Mouse (Mus musculus): ENCODE measurements around the gene Hhat.

Gene Hhat

GRCm38 (mm10) chr1:192650023-192650422, 121.0 kb downstream of the Hhat start:
- no peak for DNase-seq

- no peak for DNase-seq
Observed at GRCm38 (mm10) chr1:192649233-192649632, 121.8 kb downstream of the Hhat start.

DNA sequence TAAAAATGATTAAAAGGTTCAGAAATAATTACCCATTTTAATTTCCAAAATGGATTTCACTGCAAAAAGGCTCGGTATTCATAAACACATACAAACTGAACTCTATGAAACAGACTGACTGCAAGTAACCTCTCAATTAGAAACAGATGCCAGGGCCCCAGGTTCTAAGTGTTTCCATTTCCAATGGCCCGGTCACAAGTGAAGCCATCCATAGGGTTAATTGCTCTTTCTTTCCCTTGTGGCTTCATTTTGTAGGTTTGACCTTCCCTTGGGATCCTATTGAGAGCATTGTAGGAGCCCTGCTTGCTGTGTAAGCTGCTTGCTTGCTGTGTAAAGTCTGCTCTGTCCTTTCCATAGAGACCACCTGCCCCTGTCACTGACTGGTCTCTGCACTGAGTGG, 123.7 kb downstream of the Hhat start:
- DNase-seq: no peak

DNA sequence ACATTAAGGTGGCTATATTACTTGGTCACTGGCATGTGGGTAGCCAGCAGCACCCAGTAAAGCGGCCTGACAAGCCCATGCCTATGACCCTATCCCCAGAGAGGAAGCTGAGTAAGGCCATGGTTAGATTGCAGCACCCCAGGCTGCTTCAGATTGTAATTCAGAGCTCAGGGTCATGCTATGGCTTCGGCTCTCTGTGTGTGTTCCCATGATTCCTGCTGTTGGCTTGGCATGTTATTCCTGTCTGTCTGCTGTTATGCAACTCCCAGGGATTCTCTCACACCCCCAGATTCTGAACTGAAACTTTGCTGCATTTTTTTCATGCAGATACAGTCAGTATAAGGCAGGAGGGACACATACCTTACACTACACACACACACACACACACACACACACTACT, 128.9 kb downstream of the Hhat start:
- DNase-seq: no peak

DNA sequence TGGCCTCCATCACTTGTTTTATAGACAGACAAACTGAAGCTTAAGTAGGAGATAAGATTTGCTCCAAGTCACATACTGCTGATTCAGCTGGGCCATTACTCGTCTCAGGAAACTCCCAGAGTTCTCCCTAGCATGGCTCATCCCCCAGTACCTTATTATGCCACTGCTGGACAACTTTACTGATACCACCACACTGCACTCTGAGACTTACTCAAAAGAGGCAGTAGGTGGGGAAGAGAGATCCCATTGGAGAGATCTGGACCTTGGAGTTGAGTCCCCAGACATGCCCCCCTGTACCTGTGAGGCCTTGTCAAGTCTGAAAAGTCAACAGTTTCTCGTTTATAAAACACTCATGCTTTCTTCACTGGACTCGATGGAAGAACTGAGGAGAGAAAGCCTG, 131.8 kb downstream of the Hhat start:
- DNase-seq: no peak

GRCm38 (mm10) chr1:192621843-192622242, 149.2 kb downstream of the Hhat start:
- no peak for DNase-seq

- no peak for DNase-seq
Observed at GRCm38 (mm10) chr1:192613271-192613670, 157.8 kb downstream of the Hhat start.

DNA sequence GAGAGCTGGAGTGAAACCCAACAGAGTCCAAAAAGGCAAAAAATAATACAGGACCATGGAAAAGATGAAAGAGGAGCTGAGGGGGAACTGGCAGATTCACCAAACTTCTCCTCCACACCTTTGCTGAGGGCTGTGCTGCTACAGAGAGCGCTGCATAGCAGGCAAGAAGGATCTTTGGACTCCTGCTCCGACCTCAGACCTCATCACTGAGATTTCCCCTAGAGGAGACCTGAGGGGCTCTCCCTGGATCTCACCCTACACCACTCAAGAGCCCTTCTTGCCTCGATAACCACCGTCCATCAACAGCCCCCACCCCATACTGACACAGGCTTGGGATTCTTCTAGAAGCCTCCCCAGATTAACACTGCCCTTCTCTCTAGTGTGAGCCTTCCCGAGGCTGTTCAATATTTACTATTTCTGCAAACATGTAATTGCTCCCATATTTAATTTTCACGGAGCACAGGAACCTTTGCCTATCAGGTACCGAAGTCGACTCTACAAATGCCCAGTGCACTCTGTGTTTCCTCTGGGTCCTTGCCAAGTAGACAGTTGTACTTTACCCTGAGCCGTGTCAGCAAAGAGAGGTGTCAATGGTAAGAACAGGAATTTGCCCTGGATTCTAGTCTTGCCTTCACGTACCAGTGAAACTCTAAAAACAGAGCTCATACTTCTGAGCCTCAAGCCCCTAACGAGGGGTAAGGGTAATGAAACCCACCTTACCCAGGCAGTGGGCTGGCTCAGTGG, 158.9 kb downstream of the Hhat start:
- DNase-seq: no peak

DNA sequence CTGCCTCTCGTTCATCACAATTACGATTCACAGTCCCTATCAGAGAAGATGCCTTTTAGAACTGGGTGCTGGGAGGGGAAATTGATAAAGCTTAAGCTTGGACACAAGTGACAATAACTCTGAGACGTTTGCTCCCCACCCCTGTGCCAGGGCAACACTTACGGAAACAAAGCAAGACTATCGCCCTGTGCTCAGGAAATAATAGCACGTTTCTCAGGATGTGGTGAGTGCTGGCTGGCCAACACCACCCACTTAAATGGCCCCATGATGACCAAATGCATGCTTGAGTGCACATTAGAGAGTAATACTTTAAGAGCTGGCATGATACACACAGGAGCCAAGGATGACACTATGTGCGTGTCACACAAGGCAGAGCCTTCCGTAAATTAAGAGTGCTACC, 164.1 kb downstream of the Hhat start:
- no peak for DNase-seq

- no peak for DNase-seq
Observed at GRCm38 (mm10) chr1:192604413-192604812, 166.6 kb downstream of the Hhat start.

- no peak for DNase-seq
Observed at GRCm38 (mm10) chr1:192603556-192603955, 167.5 kb downstream of the Hhat start.

DNA sequence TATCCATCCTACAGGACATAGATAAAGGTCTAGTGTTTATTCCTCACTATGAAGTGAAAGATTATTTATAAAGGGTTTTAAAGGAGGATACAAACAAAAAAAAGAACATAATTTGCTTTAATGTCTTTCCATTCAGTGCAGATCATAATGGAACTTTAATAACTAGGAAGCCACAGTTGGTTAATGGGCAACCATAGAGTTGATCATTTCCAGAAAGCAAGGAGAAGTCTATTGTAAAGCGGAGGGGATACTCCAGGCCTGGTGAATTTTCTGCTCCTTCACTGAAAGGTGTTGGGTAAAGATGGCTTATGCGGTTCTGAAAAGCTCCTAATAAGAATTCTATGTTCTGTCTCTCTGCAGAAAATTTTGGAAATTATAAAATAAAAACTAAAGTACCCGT, 169.8 kb downstream of the Hhat start:
- no peak for DNase-seq

DNA sequence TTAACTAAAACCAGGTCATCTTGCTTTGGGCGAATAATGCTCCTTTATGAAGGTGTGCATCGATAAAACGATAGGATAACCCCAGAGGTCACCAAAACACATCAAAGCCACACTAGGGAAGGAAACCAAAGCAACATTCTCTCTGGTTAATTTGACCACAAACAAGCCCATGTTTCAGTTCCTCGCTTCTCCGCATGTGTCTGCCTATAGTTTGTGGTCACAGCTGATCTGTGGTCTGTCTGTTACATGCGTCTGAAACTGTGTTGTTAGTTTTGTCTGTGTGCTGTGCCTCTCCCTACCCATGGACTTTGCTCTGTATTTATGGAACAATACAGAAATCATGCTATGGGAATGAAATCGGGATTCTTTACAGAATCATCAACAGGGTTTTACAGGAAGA, 171.3 kb downstream of the Hhat start:
- DNase-seq: no peak

- peak; percentile 88 for DNase-seq
Observed at GRCm38 (mm10) chr1:192598380-192598779, 172.6 kb downstream of the Hhat start.

DNA sequence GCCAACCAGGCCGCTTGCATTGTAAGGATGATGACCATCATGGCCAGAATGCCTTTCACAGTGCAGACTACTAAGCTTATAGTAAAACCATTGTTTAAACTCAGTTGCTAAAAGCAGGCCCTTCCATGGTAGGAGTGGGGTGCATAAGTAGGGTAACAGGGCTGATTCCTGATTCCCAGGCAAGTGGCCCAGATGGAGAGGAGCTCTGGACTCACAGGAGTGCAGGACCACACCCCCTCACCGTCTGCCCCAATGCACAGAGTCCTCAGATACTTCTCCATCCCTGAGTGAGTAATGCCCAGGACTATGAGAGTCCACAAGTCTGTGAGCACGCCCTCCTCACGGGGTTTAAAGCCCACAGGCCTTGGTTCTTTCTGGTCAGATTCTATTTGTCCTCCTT, 175.6 kb downstream of the Hhat start:
- DNase-seq: no peak

GRCm38 (mm10) chr1:192593492-192593891, 177.5 kb downstream of the Hhat start:
- no peak for DNase-seq

GRCm38 (mm10) chr1:192587451-192587850, 183.6 kb downstream of the Hhat start:
- no peak for DNase-seq

GRCm38 (mm10) chr1:192585289-192585688, 185.7 kb downstream of the Hhat start:
- peak; percentile 13 for DNase-seq

- DNase-seq: no peak
Observed at GRCm38 (mm10) chr1:192582921-192583320, 188.1 kb downstream of the Hhat start.

GRCm38 (mm10) chr1:192564691-192565090, 206.3 kb downstream of the Hhat start:
- DNase-seq: no peak

DNA sequence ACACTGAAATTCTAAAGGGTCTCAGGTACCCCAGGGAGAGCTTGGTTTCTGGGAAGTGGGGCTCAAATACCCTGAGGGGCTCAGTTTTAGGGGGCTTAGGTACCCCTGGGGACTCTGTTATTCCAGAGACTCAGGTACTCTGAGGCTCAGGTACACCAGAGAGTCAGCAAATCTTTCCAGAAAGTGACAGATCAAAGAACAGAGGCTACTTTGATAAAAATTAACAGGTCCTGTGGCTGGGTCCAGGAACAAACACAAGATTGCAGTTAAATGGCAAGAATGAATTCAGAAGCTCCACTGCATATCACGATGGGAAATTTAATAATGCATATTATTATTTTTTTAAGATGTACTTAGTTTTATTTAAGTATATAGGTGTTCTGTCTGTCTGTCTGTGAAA, 211.7 kb downstream of the Hhat start:
- no peak for DNase-seq

DNA sequence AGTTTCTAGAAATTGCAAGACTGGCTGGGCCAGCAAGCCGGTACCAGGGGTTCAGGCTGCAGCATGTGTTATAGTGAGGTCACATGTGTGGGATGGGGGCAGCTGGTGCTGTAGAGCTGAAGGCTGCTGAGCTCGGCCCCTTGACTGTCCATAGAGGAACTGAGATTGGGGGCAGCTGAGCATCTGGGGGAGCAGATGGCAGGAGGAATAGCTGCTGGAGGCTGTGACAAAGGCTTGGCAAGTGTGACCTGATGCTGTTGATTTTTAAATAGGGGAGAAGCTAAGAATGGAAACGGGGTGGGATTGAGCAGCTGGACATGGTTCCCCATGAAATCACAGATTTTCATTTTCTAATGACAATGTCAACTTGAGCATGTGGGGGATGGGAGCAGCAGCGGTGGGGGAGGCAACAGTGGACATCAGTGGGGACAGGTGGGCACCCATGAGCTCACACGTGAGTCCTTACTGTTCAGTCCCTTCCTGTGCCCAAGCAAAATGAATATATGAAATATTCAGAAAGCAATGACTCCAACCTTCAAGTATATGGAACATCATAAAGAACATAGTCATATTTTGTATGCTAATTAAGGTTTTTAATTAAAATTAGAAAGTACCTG, 212.9 kb downstream of the Hhat start:
- DNase-seq: no peak

GRCm38 (mm10) chr1:192555516-192555915, 215.5 kb downstream of the Hhat start:
- no peak for DNase-seq

DNA sequence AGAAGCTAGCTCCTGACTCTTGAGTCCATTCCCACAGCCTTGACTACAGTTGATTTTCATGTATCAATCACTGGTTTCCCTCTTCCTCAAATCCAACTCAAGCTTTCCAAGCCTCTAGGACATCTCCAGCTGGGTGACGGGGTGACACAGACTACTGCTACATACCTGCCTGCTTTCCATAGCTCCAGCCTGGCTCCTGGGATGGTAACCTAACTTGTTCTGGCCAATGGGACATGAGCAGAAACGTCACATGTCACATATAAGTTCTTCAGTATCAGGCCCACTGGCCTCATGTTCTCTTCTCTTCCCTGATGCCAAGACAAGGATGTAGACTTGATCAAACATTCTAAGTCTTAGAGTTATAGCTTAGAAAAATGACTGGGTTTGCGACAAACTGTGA, 220.5 kb downstream of the Hhat start:
- DNase-seq: no peak

DNA sequence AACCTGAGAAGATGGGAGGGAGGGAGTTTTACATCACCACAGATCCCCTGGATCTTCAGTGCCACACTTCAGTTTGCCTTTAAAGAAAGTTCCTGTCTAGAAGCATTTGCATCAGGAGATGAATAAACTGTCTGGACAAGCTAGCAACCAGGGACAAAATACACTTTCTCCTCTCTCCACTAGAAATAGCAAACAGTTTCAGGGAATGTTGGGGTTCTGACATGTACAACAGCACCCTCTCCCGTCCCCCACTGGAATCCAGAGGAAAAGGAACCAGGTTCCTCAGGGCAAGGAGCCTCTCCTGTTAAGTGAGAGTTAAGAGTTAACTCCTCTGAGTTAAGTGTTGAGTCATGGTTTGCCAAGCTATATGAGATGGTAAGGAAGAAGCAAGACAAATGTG, 224.2 kb downstream of the Hhat start:
- DNase-seq: peak; percentile 11

All from lung, postnatal 10 days (tissue).